Mouse (Mus musculus) kidney, adult 2 months (tissue): ENCODE data around the gene Frem1. TPM values are rescaled to one million over a fixed set of nuclear protein-coding genes. Genes with fewer than 3 reads are reported as not detected.

Experiments
- DNase-seq: peaks from one replicate; pipeline ENCODE4 v3.0.0; 2021
- H3K27ac ChIP-seq: fragments of 200-500 bp; 2 replicates; pipeline ENCODE4 v1.5.1; 2012; ENCODE audit warnings: low read depth, low read length, control low read depth, inconsistent platforms; ENCODE audit not compliant: insufficient read depth
- H3K27me3 ChIP-seq: fragments of 200-500 bp; replicated peaks from 2 replicates; pipeline ENCODE4 v1.6.1; 2012; ENCODE audit warnings: mild to moderate bottlenecking, moderate library complexity, low read length, inconsistent platforms; ENCODE audit not compliant: control insufficient read depth, insufficient read depth
- H3K36me3 ChIP-seq: fragments of 200-500 bp; 2 replicates; pipeline ENCODE4 v1.6.1; 2012; ENCODE audit warnings: mild to moderate bottlenecking, moderate library complexity, low read length, inconsistent platforms; ENCODE audit not compliant: control insufficient read depth, insufficient read depth
- H3K4me1 ChIP-seq: fragments of 200-500 bp; 2 replicates; pipeline ENCODE4 v1.6.1; 2011; ENCODE audit warnings: low read length; ENCODE audit not compliant: control insufficient read depth, insufficient read depth
- H3K4me3 ChIP-seq: fragments of 200-500 bp; 2 replicates; pipeline ENCODE4 v1.5.1; 2011; ENCODE audit warnings: mild to moderate bottlenecking, low read depth, low read length, control low read depth; ENCODE audit not compliant: insufficient read depth
- CTCF ChIP-seq: fragments of 200-500 bp; conservative IDR thresholded peaks from 2 replicates; pipeline ENCODE4 v1.5.1; 2011; ENCODE audit warnings: low read depth, mild to moderate bottlenecking, control low read depth, low read length, moderate library complexity, mixed read lengths; ENCODE audit not compliant: insufficient read depth, insufficient read length
- POLR2A ChIP-seq: fragments of 200-500 bp; IDR thresholded peaks from one replicate; pipeline ENCODE4 v1.6.1; 2011; ENCODE audit warnings: low read depth, low read length, control low read depth
- WGBS: fragments of 180-500 bp; shearing (Covaris S2); methylation state at CpG from one replicate; pipeline ENCODE4 v1.1.7; 2018; 5-methylcytosine and 5-hydroxymethylcytosine counted together
- polyA plus RNA-seq: library from polyadenylated mRNA; depleted of rRNA; stranded (reverse); fragments of >200 nt; gene quantifications from 2 replicates; pipeline ENCODE4 v1.2.3, GENCODE M21; 2012

The Frem1 gene
- polyA plus RNA-seq, 1 experiment = 4.6 TPM

- no peaks in the 10 kb centered on the region for H3K4me1 ChIP-seq
- H3K27me3 ChIP-seq = no peaks in the 10 kb centered on the region
- WGBS = 74% methylated on average over 4 of the region's 4 CpGs
- TF ChIP-seq POLR2A = no peak
- no peak for TF ChIP-seq CTCF
- H3K4me3 ChIP-seq = no peak overlapping the region
- no peaks in the 10 kb centered on the region for H3K36me3 ChIP-seq
- H3K27ac ChIP-seq = no peak overlapping the region
- no peak for DNase-seq
Observed at GRCm38 (mm10) chr4:82921962-82922361, 130.2 kb downstream of the Frem1 start.

- Histone ChIP-seq H3K27ac (no peak overlapping the region), H3K27me3 (no peaks in the 10 kb centered on the region), H3K4me3 (no peak overlapping the region), H3K4me1 (no peaks in the 10 kb centered on the region), H3K36me3 (no peaks in the 10 kb centered on the region)
- DNase-seq = no peak
- TF ChIP-seq CTCF (no peak), POLR2A (no peak)
- WGBS = 72% methylated on average over 2 of the region's 2 CpGs
Observed at GRCm38 (mm10) chr4:82918625-82919024, 133.5 kb downstream of the Frem1 start.

- no peaks in the 10 kb centered on the region for H3K36me3 ChIP-seq
- no peak for TF ChIP-seq CTCF
- TF ChIP-seq POLR2A = no peak
- H3K4me3 ChIP-seq = no peak overlapping the region
- 61% methylated on average over 5 of the region's 5 CpGs for WGBS
- H3K27ac ChIP-seq = no peak overlapping the region
- no peaks in the 10 kb centered on the region for H3K27me3 ChIP-seq
- DNase-seq = no peak
- no peaks in the 10 kb centered on the region for H3K4me1 ChIP-seq
Observed at GRCm38 (mm10) chr4:82916678-82917050, 135.5 kb downstream of the Frem1 start.

- no peak for DNase-seq
- H3K4me3 ChIP-seq = no peak overlapping the region
- TF ChIP-seq POLR2A (no peak), CTCF (no peak)
- H3K36me3 ChIP-seq = no peaks in the 10 kb centered on the region
- WGBS = 56% methylated on average over 14 of the region's 14 CpGs
- H3K27me3 ChIP-seq = no peaks in the 10 kb centered on the region
- no peak overlapping the region for H3K27ac ChIP-seq
- H3K4me1 ChIP-seq = no peaks in the 10 kb centered on the region
Observed at GRCm38 (mm10) chr4:82916003-82916677, 136.0 kb downstream of the Frem1 start.

- Histone ChIP-seq H3K27me3 (no peaks in the 10 kb centered on the region), H3K4me1 (no peaks in the 10 kb centered on the region), H3K4me3 (no peak overlapping the region), H3K27ac (no peak overlapping the region), H3K36me3 (no peaks in the 10 kb centered on the region)
- 70% methylated on average over 7 of the region's 7 CpGs for WGBS
- TF ChIP-seq POLR2A (no peak), CTCF (no peak)
- no peak for DNase-seq
Observed at GRCm38 (mm10) chr4:82915576-82915975, 136.6 kb downstream of the Frem1 start.

- WGBS = 81% methylated on average over 11 of the region's 11 CpGs
- no peaks in the 10 kb centered on the region for H3K4me1 ChIP-seq
- no peak overlapping the region for H3K27ac ChIP-seq
- H3K4me3 ChIP-seq = no peak overlapping the region
- H3K27me3 ChIP-seq = no peaks in the 10 kb centered on the region
- no peaks in the 10 kb centered on the region for H3K36me3 ChIP-seq
- TF ChIP-seq CTCF (no peak), POLR2A (no peak)
- no peak for DNase-seq
Observed at GRCm38 (mm10) chr4:82914601-82915143, 137.5 kb downstream of the Frem1 start.

- TF ChIP-seq POLR2A = no peak
- no peak for TF ChIP-seq CTCF
- Histone ChIP-seq H3K27me3 (no peaks in the 10 kb centered on the region), H3K36me3 (no peaks in the 10 kb centered on the region), H3K4me3 (no peak overlapping the region), H3K27ac (no peak overlapping the region), H3K4me1 (no peaks in the 10 kb centered on the region)
- WGBS = 82% methylated on average over 10 of the region's 10 CpGs
- no peak for DNase-seq
Observed at GRCm38 (mm10) chr4:82895227-82895626, 156.9 kb downstream of the Frem1 start.
